Mouse (Mus musculus): ENCODE measurements around the gene Pigc. TPM values are rescaled to one million over a fixed set of nuclear protein-coding genes. Genes with fewer than 3 reads are reported as not detected.

Gene Pigc
- total RNA-seq (2015; ENCODE audit: low replicate concordance): 11.9 TPM in 2 replicates
- 18.5 and 19.2 TPM in 2 replicates for total RNA-seq (2017; ENCODE audit: low replicate concordance)

DNA sequence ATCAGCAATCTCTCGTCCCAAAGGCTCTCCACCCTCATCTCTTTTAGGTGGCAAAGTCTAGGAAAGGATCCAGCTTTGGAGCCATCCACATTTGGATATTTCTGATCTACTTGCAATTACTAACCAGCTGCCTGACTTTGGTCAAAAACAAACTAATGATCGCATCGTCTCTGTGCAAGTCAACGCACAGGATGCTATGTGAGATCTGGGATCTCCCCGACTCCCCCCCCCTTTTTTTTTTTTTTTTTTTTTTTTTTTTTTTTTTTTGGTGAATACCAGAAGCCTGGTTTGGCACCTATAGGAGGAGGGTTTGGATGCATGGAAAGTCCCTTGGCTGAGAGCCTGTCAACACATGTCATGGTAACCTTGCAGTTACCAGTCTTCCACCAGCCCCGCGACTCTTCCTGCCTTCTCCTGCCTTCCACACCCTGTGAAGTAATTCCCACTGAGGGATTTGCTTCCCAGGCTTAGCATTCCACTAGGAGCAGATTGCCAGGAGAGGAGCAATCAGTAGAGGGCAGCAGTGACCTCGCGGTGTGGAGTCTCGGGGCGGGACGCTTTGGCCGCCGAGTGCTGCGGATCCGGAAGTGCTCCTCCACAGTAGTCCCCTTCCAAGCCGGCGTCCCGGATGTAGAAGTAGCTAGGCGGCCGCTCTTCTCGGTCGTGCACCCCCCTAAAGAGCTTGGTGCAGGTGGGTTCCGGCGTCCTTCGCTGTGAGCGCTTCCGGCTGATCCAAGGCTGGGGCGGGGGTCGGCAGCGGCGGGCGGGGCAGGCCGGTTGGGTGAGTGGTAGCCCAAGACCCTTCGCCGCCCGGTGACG is at the start of gene Pigc:
Pigc (plus strand) TSS at position 598 of the 819 bp plus-strand sequence.
- ATAC-seq (replicated peaks; ENCODE audit: low FRiP score, poor library complexity, severe bottlenecking): peak; percentile 95

- peak; percentile 37; the same call in 1 of the 2 replicates for ATAC-seq (replicated peaks; ENCODE audit: low FRiP score, poor library complexity, severe bottlenecking)
Measured at GRCm38 (mm10) chr1:161919594-161919993, 49.4 kb upstream of the Pigc start.

GRCm38 (mm10) chr1:161920475-161921454 is 48.2 kb upstream of the Pigc start:
- ATAC-seq (replicated peaks; ENCODE audit: low FRiP score, poor library complexity, severe bottlenecking): no peak

DNA sequence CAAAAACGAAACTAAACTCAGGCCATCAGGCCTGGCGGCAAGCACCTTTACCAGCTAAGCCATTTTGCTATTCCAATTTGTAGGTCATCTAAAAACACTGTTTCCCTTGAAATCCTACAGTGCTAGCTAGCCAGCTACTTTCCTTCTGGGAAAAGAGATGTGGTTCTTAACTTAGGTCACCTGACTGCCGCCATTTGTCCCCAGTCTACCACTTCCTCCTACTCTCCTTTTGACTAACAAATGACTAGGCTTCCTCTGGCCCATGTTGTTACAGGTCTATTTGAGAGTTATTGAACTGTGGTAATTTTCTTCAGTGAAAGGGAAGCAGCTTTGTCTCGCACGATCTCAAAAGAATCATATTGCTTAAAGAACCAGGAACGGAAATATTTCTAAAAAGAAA is 47.1 kb upstream of the Pigc start:
- no peak for ATAC-seq (replicated peaks; ENCODE audit: low FRiP score, poor library complexity, severe bottlenecking)

GRCm38 (mm10) chr1:161924321-161924720 is 44.7 kb upstream of the Pigc start:
- no peak for ATAC-seq (replicated peaks; ENCODE audit: low FRiP score, poor library complexity, severe bottlenecking)

GRCm38 (mm10) chr1:161925281-161925805 is 43.6 kb upstream of the Pigc start:
- ATAC-seq (replicated peaks; ENCODE audit: low FRiP score, poor library complexity, severe bottlenecking): no peak

GRCm38 (mm10) chr1:161927976-161928375 is 41.0 kb upstream of the Pigc start:
- ATAC-seq (replicated peaks; ENCODE audit: low FRiP score, poor library complexity, severe bottlenecking): no peak

- no peak for ATAC-seq (replicated peaks; ENCODE audit: low FRiP score, poor library complexity, severe bottlenecking)
Measured at GRCm38 (mm10) chr1:161931313-161931712, 37.7 kb upstream of the Pigc start.

DNA sequence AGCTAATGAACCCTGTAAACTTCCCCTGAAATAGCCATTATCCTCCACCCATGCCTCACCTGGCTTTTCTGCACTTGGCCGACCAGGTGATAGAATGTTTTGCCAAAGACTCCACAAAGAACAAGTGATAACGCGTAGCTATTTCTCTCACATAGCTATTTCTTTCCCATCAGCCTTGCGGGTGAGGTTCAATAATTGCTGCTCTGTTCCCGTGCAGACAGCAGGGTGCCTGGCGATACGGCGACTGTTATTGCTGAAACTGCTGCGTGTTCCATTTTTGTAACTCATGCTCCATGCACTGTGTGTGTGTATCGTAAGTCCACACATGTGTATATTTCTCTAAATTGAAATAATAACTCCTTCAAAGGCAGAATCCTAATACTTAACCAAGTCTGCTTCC is 37.2 kb upstream of the Pigc start:
- ATAC-seq (replicated peaks; ENCODE audit: low FRiP score, poor library complexity, severe bottlenecking): no peak

DNA sequence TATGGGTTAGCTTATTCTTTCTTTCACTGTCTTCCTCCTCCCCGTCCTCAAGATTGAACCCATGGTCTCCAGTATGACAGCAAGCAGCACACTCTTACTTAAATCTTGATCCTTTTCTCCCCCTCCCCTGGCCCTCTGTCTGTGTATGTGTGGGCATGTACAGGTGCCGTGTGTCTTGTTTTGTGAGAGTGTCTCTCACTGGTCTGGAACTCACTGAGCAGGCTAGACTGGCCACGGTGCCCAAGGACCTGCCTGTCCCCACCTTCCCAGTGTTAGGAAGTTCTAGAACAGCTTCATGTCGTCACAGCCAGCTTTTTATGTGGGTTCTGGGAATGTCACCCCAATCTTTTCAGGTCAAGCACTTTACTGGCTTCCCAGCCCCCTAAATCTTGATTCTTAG is 36.7 kb upstream of the Pigc start:
- no peak for ATAC-seq (replicated peaks; ENCODE audit: low FRiP score, poor library complexity, severe bottlenecking)

- no peak for ATAC-seq (replicated peaks; ENCODE audit: low FRiP score, poor library complexity, severe bottlenecking)
Measured at GRCm38 (mm10) chr1:161942082-161942481, 26.9 kb upstream of the Pigc start.

DNA sequence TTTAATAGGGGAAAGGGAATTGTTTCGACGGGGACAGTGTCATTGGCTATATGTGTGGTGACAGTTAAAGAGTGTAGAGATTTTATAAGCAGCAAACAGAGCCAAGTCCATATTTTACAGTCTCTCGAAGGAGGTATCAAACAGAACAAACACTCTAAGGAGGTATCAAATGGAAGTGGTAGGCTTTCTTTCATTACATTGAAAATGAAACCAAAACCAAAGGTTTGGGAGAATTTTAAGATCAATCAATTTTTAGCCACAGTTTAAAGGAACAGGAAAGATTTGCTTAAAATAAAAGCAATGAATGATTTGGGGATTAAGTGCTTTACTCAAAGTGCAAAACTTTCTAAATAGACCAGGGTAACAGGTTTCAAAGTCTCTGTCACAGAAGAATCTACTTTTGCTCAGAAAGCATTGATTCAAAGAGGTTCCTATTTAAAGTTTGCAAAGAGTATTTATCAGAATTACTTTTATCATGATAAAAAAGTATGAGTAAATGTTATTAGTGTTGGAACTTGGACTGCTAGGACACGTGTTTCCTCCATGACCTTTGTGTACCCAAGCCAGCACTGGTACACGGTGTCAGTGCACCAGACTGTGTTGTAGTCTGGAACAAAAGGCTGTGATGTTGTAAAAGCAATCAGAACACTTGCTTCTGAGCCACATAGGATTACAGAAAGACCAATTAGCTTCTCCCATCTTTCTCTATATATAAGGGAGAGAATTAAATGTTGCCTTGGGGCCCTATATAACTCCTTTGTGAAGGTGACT is 17.8 kb upstream of the Pigc start:
- ATAC-seq (replicated peaks; ENCODE audit: low FRiP score, poor library complexity, severe bottlenecking): no peak

DNA sequence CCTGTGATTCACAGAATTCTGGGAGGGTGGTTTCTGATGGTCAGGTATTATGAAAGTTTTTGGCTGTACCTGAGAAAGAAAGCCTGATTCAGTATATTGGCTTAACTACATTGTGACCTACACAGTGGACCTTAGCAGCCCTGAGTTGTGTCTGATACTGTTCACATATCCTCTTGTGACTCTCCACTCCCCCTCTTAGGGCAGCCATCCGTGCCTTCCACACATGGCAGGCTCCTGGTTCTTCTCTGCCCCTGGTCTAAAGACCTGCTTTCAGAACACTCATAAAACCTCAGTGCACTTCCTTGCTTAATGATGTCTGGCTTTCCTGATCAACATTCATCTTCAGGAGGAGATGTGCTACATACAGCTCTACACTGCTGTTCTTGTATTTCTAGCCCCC is 16.4 kb upstream of the Pigc start:
- no peak for ATAC-seq (replicated peaks; ENCODE audit: low FRiP score, poor library complexity, severe bottlenecking)

DNA sequence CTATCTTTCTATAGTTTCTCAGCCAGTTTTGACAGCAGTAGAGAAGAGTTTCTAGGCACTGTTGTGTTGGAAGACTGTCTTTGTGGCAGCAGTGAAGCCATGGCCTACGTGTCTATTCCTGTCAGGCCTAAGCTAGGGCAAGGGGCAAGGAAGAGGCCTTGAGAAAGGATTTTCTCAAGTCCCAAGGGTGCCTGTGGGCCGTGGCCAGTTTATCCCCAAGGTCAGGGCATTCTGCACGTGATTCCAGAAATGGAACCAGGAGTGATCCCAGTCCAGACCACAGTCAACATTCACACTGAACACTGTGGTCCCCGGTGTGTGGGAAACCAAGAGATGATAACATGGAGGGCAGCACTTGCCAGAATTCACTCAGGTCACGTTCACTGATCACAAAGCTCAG is 13.1 kb upstream of the Pigc start:
- ATAC-seq (replicated peaks; ENCODE audit: low FRiP score, poor library complexity, severe bottlenecking): no peak

DNA sequence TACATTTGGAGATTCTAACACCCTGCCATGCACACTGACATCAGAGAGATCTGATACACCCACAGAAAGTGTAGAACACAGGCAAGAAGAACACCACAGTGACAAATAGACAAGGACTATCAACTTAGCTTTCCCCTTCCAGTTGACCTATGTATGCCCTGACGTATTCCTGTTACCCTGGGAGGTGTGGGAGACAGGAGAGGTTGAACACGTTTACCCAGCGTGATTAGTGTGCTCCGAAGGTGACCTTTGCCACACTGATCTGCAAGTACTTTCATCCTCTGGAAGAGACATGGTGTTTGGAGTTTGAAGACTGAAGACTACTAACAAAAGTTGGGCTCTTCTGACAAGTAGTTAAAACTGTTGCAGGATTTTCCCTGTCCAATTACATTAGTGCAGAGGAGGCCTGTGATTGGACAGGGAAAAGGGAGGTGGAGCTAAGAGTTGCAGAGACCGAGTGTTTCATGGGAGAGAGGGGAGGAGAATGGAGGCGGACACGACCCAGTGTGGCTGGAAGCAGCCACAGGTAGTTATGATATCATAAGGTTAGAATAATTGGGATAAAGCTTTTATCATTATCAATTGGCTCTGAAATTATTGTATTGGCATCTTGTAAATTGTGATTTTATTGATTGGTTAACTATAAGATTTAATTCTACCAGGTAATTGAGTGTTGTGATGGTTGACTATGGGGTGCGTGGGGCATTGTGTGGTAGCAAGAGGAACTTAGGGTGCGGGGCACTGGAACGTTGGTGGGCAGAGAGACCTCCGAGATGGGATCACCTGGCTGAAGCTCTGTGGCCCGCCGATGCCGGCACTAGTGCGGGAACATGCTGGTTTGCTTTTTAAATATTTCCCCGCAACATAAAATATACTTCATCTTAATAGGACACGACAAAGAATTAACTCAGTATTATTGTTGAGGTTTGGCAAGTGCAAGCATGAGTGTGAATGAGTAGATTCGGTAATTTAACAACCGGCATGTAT is 10.7 kb upstream of the Pigc start:
- ATAC-seq (replicated peaks; ENCODE audit: low FRiP score, poor library complexity, severe bottlenecking): no peak

DNA sequence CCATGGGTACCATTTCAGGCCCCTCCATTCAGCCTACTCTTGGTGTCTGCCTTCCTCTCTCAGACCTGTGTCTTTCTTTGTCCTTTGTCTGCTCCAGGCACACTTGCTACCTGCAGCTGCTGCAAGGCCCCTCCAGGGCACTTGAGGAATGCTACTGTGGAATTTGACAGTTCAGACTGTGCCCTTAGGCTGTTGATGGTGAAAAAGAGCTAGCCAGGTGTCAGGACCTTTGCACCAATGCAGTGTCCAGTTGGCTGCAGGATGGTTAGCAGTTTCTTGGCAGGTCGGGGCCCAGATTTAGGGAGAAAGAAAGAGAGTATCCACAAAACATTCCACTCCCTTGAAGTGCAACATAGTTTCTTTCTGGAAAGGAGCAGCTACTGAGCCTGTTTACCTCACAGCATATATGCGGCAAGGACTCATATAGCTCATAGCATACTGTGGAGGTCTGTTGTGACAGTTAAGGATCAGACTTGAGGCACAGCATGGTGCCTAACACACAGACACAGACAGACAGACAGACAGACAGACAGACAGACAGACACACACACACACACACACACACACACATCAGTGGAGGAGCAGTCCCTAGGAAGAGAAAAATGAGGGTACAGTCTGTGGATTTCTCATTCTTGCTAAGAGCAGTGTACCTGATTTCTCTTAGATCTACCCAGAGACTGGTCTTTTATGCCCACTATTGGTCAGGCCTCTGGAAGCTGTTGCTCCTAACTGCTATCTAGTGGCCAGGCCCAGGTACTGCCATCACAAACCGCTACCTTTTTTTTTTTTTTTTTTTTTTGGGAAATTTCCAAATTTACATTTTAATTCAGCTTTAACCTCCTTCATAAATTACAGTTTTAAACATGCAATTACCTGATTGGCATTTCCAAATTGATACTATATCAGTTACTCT is 6.3 kb upstream of the Pigc start:
- peak; percentile 87 for ATAC-seq (replicated peaks; ENCODE audit: low FRiP score, poor library complexity, severe bottlenecking)

DNA sequence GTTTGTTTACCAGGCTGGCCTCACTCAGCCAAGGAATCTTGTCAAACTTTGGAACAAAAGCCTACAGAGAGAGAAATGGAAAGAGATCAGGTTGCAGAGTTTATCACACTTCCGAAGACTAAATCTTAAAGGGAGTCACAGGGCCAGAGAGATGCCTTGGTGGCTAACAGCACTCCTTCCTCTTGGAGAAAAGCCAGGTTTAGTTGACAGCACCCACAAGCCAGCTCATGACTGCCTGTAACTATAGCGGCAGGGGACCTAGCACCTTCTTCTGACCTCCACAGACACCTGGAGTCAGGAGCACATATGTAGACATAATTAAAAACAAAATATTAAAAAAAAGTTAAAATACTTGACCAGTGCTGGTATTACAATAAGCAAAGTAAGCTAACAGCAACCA is 1.1 kb upstream of the Pigc start:
- ATAC-seq (replicated peaks; ENCODE audit: low FRiP score, poor library complexity, severe bottlenecking): no peak

Measured in erythroblast, adult 5-6 weeks (primary cell).